Mouse (Mus musculus) olfactory bulb, adult 2 months (tissue): ENCODE data around the gene Ddx54. TPM values are rescaled to one million over a fixed set of nuclear protein-coding genes. Genes with fewer than 3 reads are reported as not detected.
A peak's percentile ranks its signal among the peaks of the same experiment; 100 is the strongest.

ENCODE experiments used
- H3K27ac ChIP-seq: fragments of 200-500 bp; 2 replicates; pipeline ENCODE4 v1.5.1; 2012; ENCODE audit warnings: low read depth, low read length; ENCODE audit not compliant: insufficient read depth
- H3K4me1 ChIP-seq: fragments of 200-500 bp; 2 replicates; pipeline ENCODE4 v1.6.1; 2012; ENCODE audit warnings: low read length; ENCODE audit not compliant: control insufficient read depth, insufficient read depth
- H3K4me3 ChIP-seq: fragments of 200-500 bp; 2 replicates; pipeline ENCODE4 v1.5.1; 2012; ENCODE audit warnings: mild to moderate bottlenecking, low read depth, low read length, moderate library complexity; ENCODE audit not compliant: insufficient read depth
- CTCF ChIP-seq: fragments of 200-500 bp; IDR thresholded peaks from 2 replicates; pipeline ENCODE4 v1.5.1; 2012; ENCODE audit warnings: low read depth, mild to moderate bottlenecking, low read length, moderate library complexity; ENCODE audit not compliant: insufficient read depth
- POLR2A ChIP-seq: fragments of 200-500 bp; IDR thresholded peaks from 2 replicates; pipeline ENCODE4 v1.6.1; 2012; ENCODE audit warnings: mild to moderate bottlenecking, low read depth, low read length, moderate library complexity; ENCODE audit not compliant: insufficient read depth
- WGBS: fragments of 180-500 bp; shearing (Covaris S2); methylation state at CpG from one replicate; pipeline ENCODE4 v1.1.7; 2018; 5-methylcytosine and 5-hydroxymethylcytosine counted together
- polyA plus RNA-seq: library from polyadenylated mRNA; stranded (reverse); fragments of >200 nt; gene quantifications from 2 replicates; pipeline ENCODE4 v1.2.4, GENCODE M21; 2012; ENCODE audit warnings: low replicate concordance; ENCODE audit not compliant: missing spikeins, insufficient read depth, insufficient read length

Gene Ddx54
- polyA plus RNA-seq, 1 experiment: not detected

- Histone ChIP-seq H3K27ac (no peak overlapping the region), H3K4me1 (peaks cover 7% of the 10 kb centered on the region; the same call in 1 of the 2 replicates), H3K4me3 (no peak overlapping the region)
- no peak for TF ChIP-seq CTCF
- WGBS: 22% methylated on average over 5 of the region's 5 CpGs
Observed at GRCm38 (mm10) chr5:120660816-120661215, 48.3 kb downstream of the Ddx54 start.

- no peak overlapping the region for H3K4me3 ChIP-seq
- TF ChIP-seq POLR2A: no peak
- TF ChIP-seq CTCF: no peak
- H3K27ac ChIP-seq: no peak overlapping the region
- H3K4me1 ChIP-seq: peaks cover 9% of the 10 kb centered on the region; the same call in 1 of the 2 replicates
- 60% methylated on average over 2 of the region's 2 CpGs for WGBS
Observed at GRCm38 (mm10) chr5:120664888-120665287, 52.3 kb downstream of the Ddx54 start.

- Histone ChIP-seq H3K4me3 (no peak overlapping the region), H3K27ac (no peak overlapping the region), H3K4me1 (0 out of 2 replicates have a peak, but pooled peaks cover 3% of the 10 kb centered on the region)
- TF ChIP-seq CTCF: no peak
- no peak for TF ChIP-seq POLR2A
- 69% methylated on average over 7 of the region's 7 CpGs for WGBS
Observed at GRCm38 (mm10) chr5:120668761-120669160, 56.2 kb downstream of the Ddx54 start.

- TF ChIP-seq CTCF (no peak), POLR2A (no peak)
- Histone ChIP-seq H3K27ac (no peak overlapping the region), H3K4me3 (no peak overlapping the region), H3K4me1 (0 out of 2 replicates have a peak, but pooled peaks cover 7% of the 10 kb centered on the region)
- 88% methylated on average over 7 of the region's 7 CpGs for WGBS
Observed at GRCm38 (mm10) chr5:120670132-120670531, 57.6 kb downstream of the Ddx54 start.

- Histone ChIP-seq H3K4me1 (0 out of 2 replicates have a peak, but pooled peaks cover 5% of the 10 kb centered on the region), H3K4me3 (no peak overlapping the region), H3K27ac (no peak overlapping the region)
- 88% methylated on average over 3 of the region's 3 CpGs for WGBS
- TF ChIP-seq CTCF (no peak), POLR2A (no peak)
Observed at GRCm38 (mm10) chr5:120671865-120672264, 59.3 kb downstream of the Ddx54 start.

GRCm38 (mm10) chr5:120673626-120674025, 61.1 kb downstream of the Ddx54 start:
- Histone ChIP-seq H3K4me3 (no peak overlapping the region), H3K27ac (no peak overlapping the region), H3K4me1 (0 out of 2 replicates have a peak, but pooled peaks cover 5% of the 10 kb centered on the region)
- 12% methylated on average over 12 of the region's 12 CpGs for WGBS
- TF ChIP-seq CTCF: peak; percentile 93
- TF ChIP-seq POLR2A: no peak

GRCm38 (mm10) chr5:120674229-120675145, 61.9 kb downstream of the Ddx54 start:
- Histone ChIP-seq H3K4me3 (no peak overlapping the region), H3K27ac (no peak overlapping the region), H3K4me1 (peaks cover 7% of the 10 kb centered on the region)
- TF ChIP-seq CTCF (no peak), POLR2A (no peak)
- 29% methylated on average over 21 of the region's 21 CpGs for WGBS

GRCm38 (mm10) chr5:120677516-120677915, 65.0 kb downstream of the Ddx54 start:
- whole genome bisulfite sequencing: 34% methylated on average over 2 of the region's 2 CpGs
- TF ChIP-seq POLR2A (no peak), CTCF (no peak)
- Histone ChIP-seq H3K4me1 (peaks cover 22% of the 10 kb centered on the region), H3K27ac (no peak overlapping the region), H3K4me3 (no peak overlapping the region)

Other genes starting within 250 kb of the Ddx54 start
- not detected in 2 replicates for gene Lhx5, start 181.0 kb upstream of the Ddx54 start, polyA plus RNA-seq
- not detected in 2 replicates for gene Sdsl, start 139.9 kb upstream of the Ddx54 start, polyA plus RNA-seq
- gene Sds, start 136.2 kb upstream of the Ddx54 start, polyA plus RNA-seq: not detected in 2 replicates
- not detected in 2 replicates for gene Plbd2, start 109.1 kb upstream of the Ddx54 start, polyA plus RNA-seq
- gene Slc8b1, start 101.6 kb upstream of the Ddx54 start, polyA plus RNA-seq: not detected in 2 replicates
- gene Tpcn1, start 24.1 kb upstream of the Ddx54 start, polyA plus RNA-seq: not detected in 2 replicates
- gene Iqcd, start 23.7 kb upstream of the Ddx54 start, polyA plus RNA-seq: not detected in 2 replicates
- not detected in 2 replicates for gene Rita1, start 150 bp upstream of the Ddx54 start, polyA plus RNA-seq
- not detected in 2 replicates for gene Cfap73, start 21.5 kb downstream of the Ddx54 start, polyA plus RNA-seq
- gene Rasal1, start 36.1 kb downstream of the Ddx54 start, polyA plus RNA-seq: not detected in 2 replicates
- gene Dtx1, start 99.2 kb downstream of the Ddx54 start, polyA plus RNA-seq: not detected in 2 replicates
- gene Oas2, start 137.1 kb downstream of the Ddx54 start, polyA plus RNA-seq: not detected in 2 replicates
- not detected in 2 replicates for gene Oas3, start 164.9 kb downstream of the Ddx54 start, polyA plus RNA-seq
- gene Oas1e, start 182.8 kb downstream of the Ddx54 start, polyA plus RNA-seq: not detected in 2 replicates
- not detected in 2 replicates for gene Oas1c, start 199.8 kb downstream of the Ddx54 start, polyA plus RNA-seq
- not detected in 2 replicates for gene Oas1f, start 234.6 kb downstream of the Ddx54 start, polyA plus RNA-seq
- not detected in 2 replicates for gene Oas1h, start 248.7 kb downstream of the Ddx54 start, polyA plus RNA-seq